Mouse (Mus musculus) lung, adult 18-20 months (tissue): ENCODE measurements at regions not wholly inside any gene's neighbourhood (a gene's known extent, or its start where the extent isn't known, plus 50 kb on each side); places are given as distances from the start of the nearest gene placed in this dataset.
A peak's percentile ranks its signal among the peaks of the same experiment; 100 is the strongest.

Experiments used
- DNase-seq, 2 experiments: peaks; one replicate each; pipeline ENCODE4 v3.0.0; 2022; ENCODE audit warnings: mixed read lengths in 2 of 2

- DNase-seq, result no peak
Observed at GRCm38 (mm10) chrX:47536130-47536529, 356.6 kb downstream of the Smarca1 start.

GRCm38 (mm10) chrX:47495056-47495455, 397.7 kb downstream of the Smarca1 start:
- no peak for DNase-seq

DNA sequence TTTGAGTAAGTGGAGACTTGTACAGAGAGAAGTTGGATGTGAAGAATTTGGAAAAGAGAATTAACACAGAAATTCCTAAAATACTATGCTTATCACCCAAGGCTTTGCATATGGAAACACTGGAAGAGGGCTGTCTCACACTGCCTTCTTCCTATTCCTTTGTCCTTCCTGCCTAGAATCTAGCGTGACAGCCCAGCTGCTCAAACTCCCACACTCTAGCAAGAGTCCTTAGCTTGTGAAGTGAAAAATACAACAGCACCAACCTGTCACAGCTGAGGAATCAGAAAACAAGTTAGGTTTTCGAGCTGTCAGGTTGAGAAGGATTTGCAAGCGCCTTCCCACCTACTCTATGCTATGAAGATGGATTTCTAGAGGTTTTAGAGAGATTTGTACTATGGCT, 410.0 kb downstream of the Smarca1 start:
- DNase-seq, result no peak

- peak; percentile 36 to 51 for DNase-seq
Observed at GRCm38 (mm10) chrX:47478226-47478625, 414.5 kb downstream of the Smarca1 start.

GRCm38 (mm10) chrX:47466721-47467499, 425.9 kb downstream of the Smarca1 start:
- no peak for DNase-seq

DNA sequence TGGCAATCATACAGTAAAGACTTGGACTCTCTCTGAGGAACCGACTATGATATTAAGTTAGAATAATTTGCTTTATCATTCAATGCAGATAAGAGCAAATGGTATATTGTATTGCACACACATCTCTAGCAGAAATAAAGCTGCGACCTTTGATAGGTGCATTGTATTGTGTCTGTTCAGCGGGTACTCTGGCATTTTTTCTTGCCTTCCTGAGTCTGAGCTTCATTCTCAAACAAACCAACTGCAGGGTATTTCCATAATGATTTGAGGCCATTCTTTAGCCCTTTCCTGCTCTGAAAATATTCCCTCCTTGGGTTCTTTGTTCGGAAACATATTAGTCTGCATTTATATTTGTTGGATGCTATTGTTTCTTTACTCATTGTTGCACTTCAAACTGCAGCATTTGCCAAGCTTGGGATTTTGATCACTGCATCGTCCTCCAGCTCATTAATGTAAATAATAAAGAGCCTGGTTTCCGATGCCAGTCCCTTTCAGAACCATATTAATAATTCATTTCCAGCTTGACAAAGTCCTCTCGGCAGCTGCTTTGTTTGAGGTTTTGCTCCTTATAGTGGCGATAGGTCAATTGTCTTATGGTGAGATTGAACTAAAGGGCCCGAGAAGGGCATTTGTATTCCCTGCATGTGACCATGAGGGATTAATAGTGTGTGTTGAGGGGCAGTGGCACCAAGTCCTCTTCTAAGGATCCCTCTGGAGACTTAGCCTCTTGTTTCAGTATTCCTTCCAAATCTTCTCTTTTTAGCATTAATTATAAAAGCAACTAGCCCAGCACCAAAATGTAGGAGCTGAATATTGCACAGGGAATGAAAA, 430.9 kb downstream of the Smarca1 start:
- no peak for DNase-seq
